Mouse (Mus musculus) skeletal muscle tissue, adult 2 months (tissue): ENCODE measurements at regions not wholly inside any gene's neighbourhood (a gene's known extent, or its start where the extent isn't known, plus 50 kb on each side); places are given as distances from the start of the nearest gene placed in this dataset.

Source experiments
- DNase-seq: peaks from one replicate; pipeline ENCODE4 v3.0.0-alpha.2; 2012; ENCODE audit warnings: low read depth, low spot score

- DNase-seq: no peak
Observed at GRCm38 (mm10) chr9:93098008-93098581, 556.1 kb downstream of the Plod2 start.

DNA sequence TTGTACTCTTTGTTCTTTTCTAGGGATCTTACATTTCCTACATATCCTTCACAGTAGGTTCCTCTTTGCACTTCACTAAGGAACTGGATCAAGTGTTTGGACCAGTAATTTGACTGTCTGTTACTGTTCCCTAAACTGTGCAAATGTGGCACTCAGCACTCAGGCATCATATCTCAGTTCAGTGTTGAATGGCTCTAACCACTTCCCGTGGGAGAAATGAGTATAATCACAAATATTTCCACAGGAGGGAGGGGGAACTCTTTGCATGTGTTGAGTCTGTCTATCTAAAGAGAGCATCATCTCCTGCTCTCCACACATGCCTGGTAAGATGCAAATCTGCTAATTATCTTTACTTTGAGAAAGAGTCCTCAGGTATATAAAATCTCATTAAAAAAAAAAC lies 588.5 kb downstream of the Plod2 start:
- DNase-seq: no peak

DNA sequence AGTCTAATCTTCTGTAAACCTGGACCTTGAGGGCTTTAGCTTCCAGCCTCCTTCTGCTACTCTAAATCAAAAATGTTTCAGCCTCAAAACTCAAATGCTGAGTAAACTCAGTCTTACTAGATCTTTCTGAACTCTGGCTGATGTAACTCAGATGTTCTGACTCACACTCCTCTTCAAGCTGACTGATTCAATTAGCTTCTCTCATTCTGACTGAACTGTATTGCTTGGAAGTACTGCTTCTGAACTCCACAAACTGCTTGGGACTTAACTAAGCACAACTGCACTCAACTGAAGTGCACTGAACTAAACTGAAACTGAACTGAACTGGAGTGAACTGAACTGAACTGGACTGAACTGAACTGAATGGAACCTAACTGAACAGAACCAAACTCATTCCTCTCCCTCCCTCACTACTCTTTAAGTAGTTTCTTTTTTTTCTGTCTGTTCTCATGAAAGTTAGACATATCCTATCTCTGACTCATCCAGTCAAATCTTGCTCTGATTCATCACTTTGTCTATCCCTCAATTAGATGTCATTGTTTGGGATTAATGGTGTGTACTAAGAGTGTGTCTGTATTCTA lies 589.7 kb downstream of the Plod2 start:
- no peak for DNase-seq

GRCm38 (mm10) chr9:93136349-93136748 lies 594.3 kb downstream of the Plod2 start:
- DNase-seq: no peak

- DNase-seq: no peak
Observed at GRCm38 (mm10) chr9:93170071-93170470, 628.0 kb downstream of the Plod2 start.

GRCm38 (mm10) chr9:93186638-93187037 lies 644.6 kb downstream of the Plod2 start:
- DNase-seq: no peak

- no peak for DNase-seq
Observed at GRCm38 (mm10) chr9:93232562-93232961, 690.5 kb downstream of the Plod2 start.

DNA sequence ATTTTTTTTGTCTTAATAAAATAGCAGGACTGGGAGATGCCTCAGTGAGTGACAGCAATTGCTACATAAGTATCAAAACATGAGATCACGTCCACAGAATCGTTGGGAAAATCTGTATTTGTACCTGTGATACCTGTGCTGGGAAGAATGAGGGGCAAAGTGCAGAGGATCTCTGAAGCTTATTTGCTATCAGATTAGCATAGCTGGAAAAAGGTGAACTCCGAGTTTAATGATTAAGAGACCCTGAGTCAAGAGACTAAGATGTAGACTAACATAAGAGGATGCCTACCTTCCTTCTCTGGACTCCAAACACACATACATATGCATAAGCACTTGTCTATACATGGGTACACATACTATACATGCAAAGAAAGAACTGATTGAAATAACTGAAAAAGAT lies 710.1 kb downstream of the Plod2 start:
- DNase-seq: no peak

- DNase-seq: no peak
Observed at GRCm38 (mm10) chr9:93297332-93297731, 755.3 kb downstream of the Plod2 start.

- no peak for DNase-seq
Observed at GRCm38 (mm10) chr9:93306753-93307152, 764.7 kb downstream of the Plod2 start.

- no peak for DNase-seq
Observed at GRCm38 (mm10) chr9:93328997-93329682, 787.1 kb downstream of the Plod2 start.
